Mouse (Mus musculus) stomach, postnatal 0 days (tissue): ENCODE measurements around the gene Mt3. TPM values are rescaled to one million over a fixed set of nuclear protein-coding genes. Genes with fewer than 3 reads are reported as not detected.
A peak's percentile ranks its signal among the peaks of the same experiment; 100 is the strongest.

Source experiments
- ATAC-seq: fragments of 200-750 bp; cut with Nextera tagmentation; 2 replicates; pipeline ENCODE4 v1.8.0; 2017; ENCODE audit not compliant: low FRiP score, low TSS enrichment
- DNase-seq: peaks from one replicate; pipeline ENCODE4 v3.0.0-alpha.2; 2016; ENCODE audit warnings: low spot score
- H3K27ac ChIP-seq: fragments of 300-500 bp; sonication (generic); replicated peaks from 2 replicates; pipeline ENCODE4 v1.5.1; 2014; ENCODE audit warnings: mild to moderate bottlenecking, control low read depth
- H3K27me3 ChIP-seq: fragments of 300-500 bp; sonication (generic); 2 replicates; pipeline ENCODE4 v1.6.1; 2014; ENCODE audit warnings: low read length; ENCODE audit not compliant: control insufficient read depth, insufficient read depth
- H3K36me3 ChIP-seq: fragments of 300-500 bp; sonication (generic); 2 replicates; pipeline ENCODE4 v1.6.1; 2014; ENCODE audit warnings: low read length, mixed read lengths; ENCODE audit not compliant: control insufficient read depth, insufficient read depth
- H3K4me1 ChIP-seq: fragments of 300-500 bp; sonication (generic); replicated peaks from 2 replicates; pipeline ENCODE4 v1.6.1; 2014; ENCODE audit warnings: antibody characterized with exemption; ENCODE audit not compliant: control insufficient read depth, insufficient read depth
- H3K4me2 ChIP-seq: fragments of 300-500 bp; sonication (generic); replicated peaks from 2 replicates; pipeline ENCODE4 v1.6.1; 2014; ENCODE audit warnings: low read depth, mild to moderate bottlenecking, control low read depth, moderate library complexity
- H3K4me3 ChIP-seq: fragments of 300-500 bp; sonication (generic); 2 replicates; pipeline ENCODE4 v1.5.1; 2014; ENCODE audit warnings: low read depth, low read length, control low read depth
- H3K9ac ChIP-seq: fragments of 300-500 bp; sonication (generic); 2 replicates; pipeline ENCODE4 v1.6.1; 2014; ENCODE audit warnings: mild to moderate bottlenecking, low read length, control low read depth, mixed read lengths
- H3K9me3 ChIP-seq: fragments of 300-500 bp; sonication (generic); 2 replicates; pipeline ENCODE4 v1.6.1; 2016; ENCODE audit warnings: low read length; ENCODE audit not compliant: control insufficient read depth
- CTCF ChIP-seq: IDR thresholded peaks from 2 replicates; pipeline ENCODE4 v1.5.1; 2016; ENCODE audit warnings: antibody characterized with exemption, low read depth, mild to moderate bottlenecking, moderate library complexity
- EP300 ChIP-seq: optimal IDR thresholded peaks from 2 replicates; pipeline ENCODE3; 2016; ENCODE audit warnings: antibody characterized with exemption
- WGBS: fragments of 180-500 bp; shearing (Covaris S2); extraction: QIAGEN DNeasy Blood & Tissue Kit; methylation state at CpG from one replicate; pipeline ENCODE4 v1.1.7; 2014; 5-methylcytosine and 5-hydroxymethylcytosine counted together
- polyA plus RNA-seq: library from polyadenylated mRNA; unstranded; fragments of >200 nt; fragmentation: Nextera tagmentation; extraction: Ambion mirVana; gene quantifications from 2 replicates; pipeline ENCODE4 v1.2.1, GENCODE M21; 2015

Mt3 gene
- polyA plus RNA-seq, 1 experiment from 2014 or later = 5.3 TPM

DNA sequence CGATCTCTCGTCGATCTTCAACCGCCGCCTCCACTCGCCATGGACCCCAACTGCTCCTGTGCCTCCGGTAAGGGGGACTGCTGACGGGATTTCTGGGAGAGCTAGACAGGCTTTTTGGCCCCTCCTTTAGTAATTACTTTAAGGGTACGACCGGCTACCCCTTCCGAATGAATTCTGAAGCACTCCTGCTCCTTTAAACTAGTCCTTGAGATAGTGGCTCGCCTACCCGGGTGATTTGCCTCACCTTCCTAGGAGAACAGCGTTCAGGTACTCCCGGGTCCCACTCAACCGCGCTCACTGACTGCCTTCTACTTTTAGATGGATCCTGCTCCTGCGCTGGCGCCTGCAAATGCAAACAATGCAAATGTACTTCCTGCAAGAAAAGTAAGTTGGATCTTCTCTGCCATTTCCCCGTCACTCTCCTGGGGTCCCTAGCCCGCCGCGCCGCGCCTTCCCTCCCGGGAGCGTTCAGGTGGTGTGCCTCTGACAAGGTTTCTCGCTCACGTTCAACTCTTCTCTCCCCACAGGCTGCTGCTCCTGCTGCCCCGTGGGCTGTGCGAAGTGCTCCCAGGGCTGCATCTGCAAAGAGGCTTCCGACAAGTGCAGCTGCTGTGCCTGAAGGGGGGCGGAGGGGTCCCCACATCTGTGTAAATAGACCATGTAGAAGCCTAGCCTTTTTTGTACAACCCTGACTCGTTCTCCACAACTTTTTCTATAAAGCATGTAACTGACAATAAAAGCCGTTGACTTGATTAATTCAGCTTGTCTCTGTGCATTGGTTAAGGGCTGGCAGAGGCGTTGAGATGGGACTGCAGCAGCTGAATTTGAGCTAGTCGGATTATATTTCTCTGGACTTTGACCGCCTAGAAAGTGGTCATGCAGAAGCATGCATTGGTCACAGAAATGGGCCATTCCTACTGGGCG, 20.7 kb downstream of the Mt3 start:
- ATAC-seq (no peak; the same call in 1 of the 2 replicates), DNase-seq (peak; percentile 59)
- 3% methylated on average over 39 of the region's 39 CpGs for WGBS

DNA sequence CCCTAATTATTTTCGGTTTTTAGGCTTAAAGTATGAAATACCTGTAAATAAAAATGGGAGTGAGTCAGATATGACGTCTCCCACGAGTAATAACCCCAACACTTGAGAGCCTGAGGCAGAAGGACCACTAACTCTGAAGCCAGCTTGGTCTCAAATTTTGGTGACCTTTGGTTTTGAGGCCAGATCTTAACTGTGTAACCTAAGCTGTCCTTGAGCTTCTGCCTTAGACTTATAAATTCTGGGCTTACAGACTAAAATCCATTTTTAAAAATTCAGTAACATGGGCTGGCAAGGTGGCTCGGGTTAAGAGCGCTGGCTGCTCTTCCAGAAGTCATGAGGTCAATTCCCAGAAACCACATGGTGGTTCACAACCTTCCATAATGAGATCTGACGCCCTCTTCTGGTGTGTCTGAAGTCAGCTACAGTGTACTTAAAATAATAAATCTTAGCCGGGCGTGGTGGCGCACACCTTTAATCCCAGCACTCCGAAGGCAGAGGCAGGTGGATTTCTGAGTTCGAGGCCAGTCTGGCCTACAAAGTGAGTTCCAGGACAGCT, 21.5 kb downstream of the Mt3 start:
- peak overlapping the region; percentile 49 for H3K4me3 ChIP-seq
- H3K4me2 ChIP-seq = peak overlapping the region; percentile 83
- ATAC-seq (no peak), DNase-seq (no peak)
- WGBS = 38% methylated on average over 11 of the region's 11 CpGs
- H3K4me1 ChIP-seq = peaks cover 5% of the 10 kb centered on the region
- TF ChIP-seq EP300 = no peak
- TF ChIP-seq CTCF = peak; percentile 43
- no peaks in the 10 kb centered on the region for H3K36me3 ChIP-seq
- no peak overlapping the region for H3K9ac ChIP-seq
- H3K9me3 ChIP-seq = no peaks in the 10 kb centered on the region
- H3K27ac ChIP-seq = no peak overlapping the region; the same call in 1 of the 2 replicates
- H3K27me3 ChIP-seq = 0 out of 2 replicates have a peak, but pooled peaks cover 2% of the 10 kb centered on the region

More for the DNA sequence above, 20.7 kb downstream of the Mt3 start:
- H3K4me1 ChIP-seq = peaks cover 5% of the 10 kb centered on the region
- 0 out of 2 replicates have a peak, but pooled peaks cover 2% of the 10 kb centered on the region for H3K27me3 ChIP-seq
- H3K27ac ChIP-seq = peak overlapping the region; percentile 87
- peak overlapping the region; percentile 49 for H3K4me3 ChIP-seq
- no peaks in the 10 kb centered on the region for H3K9me3 ChIP-seq
- peak overlapping the region; percentile 51 for H3K9ac ChIP-seq
- peak overlapping the region; percentile 83 for H3K4me2 ChIP-seq
- TF ChIP-seq EP300 = no peak
- no peak for TF ChIP-seq CTCF
- no peaks in the 10 kb centered on the region for H3K36me3 ChIP-seq

DNA sequence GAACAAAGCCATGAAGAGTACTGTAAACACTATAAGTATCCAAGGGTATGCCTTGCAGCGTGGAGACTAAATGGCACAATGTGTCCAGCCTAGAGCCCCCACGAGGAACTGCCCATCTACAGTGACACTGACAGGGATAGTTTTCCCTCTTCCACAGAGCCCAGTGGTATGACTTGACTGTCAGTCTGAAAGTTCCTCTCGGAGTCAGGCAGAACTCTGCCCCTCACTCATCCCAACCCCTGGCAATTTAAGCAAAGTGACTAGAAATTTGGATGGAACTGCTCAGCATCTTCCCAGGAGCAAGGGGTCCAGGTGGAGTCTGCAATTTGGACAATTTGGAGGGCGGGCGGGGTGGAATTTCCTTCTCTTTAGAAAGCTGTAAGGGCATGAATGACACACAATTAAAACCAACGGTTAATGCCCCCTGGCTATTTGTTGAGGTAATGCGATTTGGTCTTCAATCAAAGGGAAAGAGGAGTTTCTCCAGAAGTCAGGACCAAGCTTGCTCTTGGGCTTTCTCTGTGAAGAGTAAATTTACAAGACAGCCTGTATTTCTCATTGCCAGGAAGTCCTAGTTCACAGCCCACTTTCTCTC, 22.3 kb downstream of the Mt3 start:
- H3K4me1 ChIP-seq = peaks cover 5% of the 10 kb centered on the region
- no peak overlapping the region for H3K4me2 ChIP-seq
- H3K9me3 ChIP-seq = no peaks in the 10 kb centered on the region
- no peak for ATAC-seq
- H3K4me3 ChIP-seq = no peak overlapping the region
- H3K27me3 ChIP-seq = 0 out of 2 replicates have a peak, but pooled peaks cover 2% of the 10 kb centered on the region
- H3K9ac ChIP-seq = no peak overlapping the region
- TF ChIP-seq EP300 (no peak), CTCF (peak; percentile 55)
- peak overlapping the region; percentile 24; the same call in 1 of the 2 replicates for H3K27ac ChIP-seq
- peak; percentile 41 for DNase-seq
- no peaks in the 10 kb centered on the region for H3K36me3 ChIP-seq
- 39% methylated on average over 7 of the region's 7 CpGs for WGBS

DNA sequence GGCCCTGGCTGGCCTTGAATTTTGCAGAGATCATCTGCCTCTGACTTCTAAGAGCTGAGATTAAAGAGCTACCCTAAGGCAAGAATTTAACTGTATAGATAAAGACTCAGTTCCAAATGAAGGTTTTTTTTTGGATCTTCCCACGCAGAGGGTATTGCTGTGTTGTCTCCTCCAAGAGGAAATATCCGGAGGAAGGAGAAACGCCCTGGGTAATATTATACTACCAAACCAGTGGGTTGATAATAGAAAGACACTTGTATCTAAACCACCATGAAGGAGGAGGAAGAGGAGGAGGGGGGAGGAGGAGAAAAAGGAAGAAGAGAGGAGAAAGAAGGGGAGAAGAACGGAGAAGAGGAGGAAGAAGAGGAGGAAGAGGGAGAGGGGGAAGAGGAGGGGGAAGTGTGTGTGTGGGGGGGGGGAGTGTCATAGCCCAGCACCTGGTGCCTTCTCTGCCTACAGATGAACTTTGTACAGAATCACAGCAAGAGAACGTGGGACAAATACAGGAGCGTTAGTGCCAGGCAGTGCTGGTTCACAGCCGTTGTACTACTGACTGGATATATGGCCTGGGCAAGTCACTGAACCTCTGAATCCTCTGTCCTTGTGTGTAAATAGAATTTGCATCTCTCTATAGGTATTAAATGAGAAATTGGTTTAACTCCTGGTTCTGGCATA, 25.4 kb downstream of the Mt3 start:
- no peak for DNase-seq
- peak overlapping the region; percentile 85 for H3K27ac ChIP-seq
- H3K36me3 ChIP-seq = no peaks in the 10 kb centered on the region
- no peak for ATAC-seq
- 0 out of 2 replicates have a peak, but pooled peaks cover 3% of the 10 kb centered on the region for H3K4me1 ChIP-seq
- H3K27me3 ChIP-seq = no peaks in the 10 kb centered on the region; the same call in 1 of the 2 replicates
- no peak overlapping the region for H3K9ac ChIP-seq
- no peak for TF ChIP-seq CTCF
- no peak for TF ChIP-seq EP300
- no peak overlapping the region for H3K4me3 ChIP-seq
- peak overlapping the region; percentile 60; the same call in 1 of the 2 replicates for H3K4me2 ChIP-seq
- no peaks in the 10 kb centered on the region for H3K9me3 ChIP-seq
- 69% methylated on average over 7 of the region's 7 CpGs for WGBS

DNA sequence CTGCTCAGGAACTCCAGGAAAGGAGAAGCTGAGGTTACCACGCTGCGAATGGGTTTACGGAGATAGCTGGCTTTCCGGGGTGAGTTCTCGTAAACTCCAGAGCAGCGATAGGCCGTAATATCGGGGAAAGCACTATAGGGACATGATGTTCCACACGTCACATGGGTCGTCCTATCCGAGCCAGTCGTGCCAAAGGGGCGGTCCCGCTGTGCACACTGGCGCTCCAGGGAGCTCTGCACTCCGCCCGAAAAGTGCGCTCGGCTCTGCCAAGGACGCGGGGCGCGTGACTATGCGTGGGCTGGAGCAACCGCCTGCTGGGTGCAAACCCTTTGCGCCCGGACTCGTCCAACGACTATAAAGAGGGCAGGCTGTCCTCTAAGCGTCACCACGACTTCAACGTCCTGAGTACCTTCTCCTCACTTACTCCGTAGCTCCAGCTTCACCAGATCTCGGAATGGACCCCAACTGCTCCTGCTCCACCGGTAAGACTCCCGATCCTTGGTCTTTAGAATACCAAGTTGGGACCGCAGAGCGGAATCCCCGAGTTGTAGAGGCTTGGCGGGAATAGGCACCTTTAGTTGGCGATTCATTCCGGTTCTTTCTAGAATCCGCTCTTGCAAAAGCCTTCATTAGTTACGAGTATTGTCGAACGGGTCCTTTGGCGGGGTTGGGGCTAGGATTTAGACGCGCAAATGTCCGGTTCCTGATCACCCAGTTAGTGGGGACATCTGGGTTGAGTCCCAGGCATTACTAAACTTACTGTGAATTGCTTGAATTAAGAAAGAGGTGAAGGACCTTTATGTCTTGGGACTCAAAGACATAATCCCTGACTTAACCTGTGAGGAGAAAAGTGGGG, 26.7 kb downstream of the Mt3 start, which contains the start of gene Mt1:
Mt1 (plus strand) TSS at position 226 of the 856 bp plus-strand sequence.
- no peaks in the 10 kb centered on the region for H3K36me3 ChIP-seq
- ATAC-seq = peak; percentile 91

More for the DNA sequence above, 26.7 kb downstream of the Mt3 start, which contains the start of gene Mt1:
- Histone ChIP-seq H3K4me2 (peak within 1 kb of the TSS; percentile 60), H3K9me3 (no peaks in the 10 kb centered on the region), H3K27ac (peak within 1 kb of the TSS; percentile 90), H3K27me3 (no peaks in the 10 kb centered on the region; the same call in 1 of the 2 replicates), H3K9ac (peak within 1 kb of the TSS; percentile 73), H3K4me3 (peak within 1 kb of the TSS; percentile 54), H3K4me1 (peaks cover 3% of the 10 kb centered on the region; the same call in 1 of the 2 replicates)
- DNase-seq = peak; percentile 99
- TF ChIP-seq CTCF (no peak; the same call in 1 of the 2 replicates), EP300 (no peak)
- WGBS = under 1% methylated on average over 50 of the region's 50 CpGs
